Mouse (Mus musculus) C2C12 (cell line): ENCODE measurements around the gene Tanc1. TPM values are rescaled to one million over a fixed set of nuclear protein-coding genes. Genes with fewer than 3 reads are reported as not detected.

Experiments
- H3K27me3 ChIP-seq: one replicate; pipeline ENCODE4 v1.6.1; 2011; ENCODE audit not compliant: control insufficient read depth, insufficient read depth, insufficient read length
- H3K36me3 ChIP-seq: one replicate; pipeline ENCODE4 v1.6.1; 2011; ENCODE audit not compliant: control insufficient read depth, insufficient read depth
- H3K4me3 ChIP-seq: one replicate; pipeline ENCODE4 v1.5.1; 2011; ENCODE audit warnings: mild to moderate bottlenecking, control low read depth; ENCODE audit not compliant: poor library complexity, insufficient read depth, severe bottlenecking
- H3K79me2 ChIP-seq: one replicate; pipeline ENCODE4 v1.6.1; 2011; ENCODE audit not compliant: control insufficient read depth, insufficient read depth
- H3K79me3 ChIP-seq: one replicate; pipeline ENCODE4 v1.6.1; 2011; ENCODE audit warnings: low read depth, control low read depth
- H3ac ChIP-seq: one replicate; pipeline ENCODE3; 2011; ENCODE audit warnings: low read depth; ENCODE audit not compliant: control insufficient read depth, insufficient read length
- CEBPB ChIP-seq: IDR thresholded peaks from one replicate; pipeline ENCODE4 v1.6.1; 2011; ENCODE audit warnings: low read depth, mild to moderate bottlenecking, control low read depth, moderate library complexity
- CTCF ChIP-seq: IDR thresholded peaks from one replicate; pipeline ENCODE4 v1.5.1; 2011; ENCODE audit not compliant: control insufficient read depth, insufficient read depth, insufficient read length
- FOSL1 ChIP-seq: IDR thresholded peaks from one replicate; pipeline ENCODE4 v1.8.0; 2011; ENCODE audit warnings: mild to moderate bottlenecking, low read length; ENCODE audit not compliant: poor library complexity, insufficient read depth, severe bottlenecking
- MAX ChIP-seq: IDR thresholded peaks from one replicate; pipeline ENCODE4 v1.6.1; 2011; ENCODE audit warnings: mild to moderate bottlenecking, control low read depth
- MYOD1 ChIP-seq: IDR thresholded peaks from one replicate; pipeline ENCODE4 v1.6.1; 2011; ENCODE audit warnings: low read depth; ENCODE audit not compliant: control insufficient read depth, insufficient read length
- MYOG ChIP-seq: IDR thresholded peaks from one replicate; pipeline ENCODE4 v1.6.1; 2011; ENCODE audit not compliant: control insufficient read depth, insufficient read length; ENCODE audit errors: extremely low read depth
- USF1 ChIP-seq: IDR thresholded peaks from one replicate; pipeline ENCODE4 v1.6.1; 2011; ENCODE audit warnings: low read depth, mild to moderate bottlenecking, control low read depth, moderate library complexity
- polyA plus RNA-seq: library from polyadenylated mRNA; unstranded; fragments of >200 nt; fragmentation: generic; extraction: Trizol; gene quantifications from one replicate; pipeline ENCODE4 v1.2.1, GENCODE M21; 2012; ENCODE audit warnings: missing spikeins

Gene Tanc1
- polyA plus RNA-seq, 1 experiment = 24.9 TPM

- Histone ChIP-seq H3K36me3 (no peaks in the 10 kb centered on the region), H3K79me3 (no peaks in the 10 kb centered on the region), H3K79me2 (no peaks in the 10 kb centered on the region), H3K4me3 (no peak overlapping the region), H3ac (no peak overlapping the region), H3K27me3 (no peaks in the 10 kb centered on the region)
- no peak for TF ChIP-seq FOSL1
- no peak for TF ChIP-seq MYOG
- no peak for TF ChIP-seq MYOD1
- TF ChIP-seq CEBPB = no peak
- no peak for TF ChIP-seq CTCF
- TF ChIP-seq USF1 = no peak
- TF ChIP-seq MAX = no peak
Measured at GRCm38 (mm10) chr2:59598894-59599293, 12.9 kb upstream of the Tanc1 start.

DNA sequence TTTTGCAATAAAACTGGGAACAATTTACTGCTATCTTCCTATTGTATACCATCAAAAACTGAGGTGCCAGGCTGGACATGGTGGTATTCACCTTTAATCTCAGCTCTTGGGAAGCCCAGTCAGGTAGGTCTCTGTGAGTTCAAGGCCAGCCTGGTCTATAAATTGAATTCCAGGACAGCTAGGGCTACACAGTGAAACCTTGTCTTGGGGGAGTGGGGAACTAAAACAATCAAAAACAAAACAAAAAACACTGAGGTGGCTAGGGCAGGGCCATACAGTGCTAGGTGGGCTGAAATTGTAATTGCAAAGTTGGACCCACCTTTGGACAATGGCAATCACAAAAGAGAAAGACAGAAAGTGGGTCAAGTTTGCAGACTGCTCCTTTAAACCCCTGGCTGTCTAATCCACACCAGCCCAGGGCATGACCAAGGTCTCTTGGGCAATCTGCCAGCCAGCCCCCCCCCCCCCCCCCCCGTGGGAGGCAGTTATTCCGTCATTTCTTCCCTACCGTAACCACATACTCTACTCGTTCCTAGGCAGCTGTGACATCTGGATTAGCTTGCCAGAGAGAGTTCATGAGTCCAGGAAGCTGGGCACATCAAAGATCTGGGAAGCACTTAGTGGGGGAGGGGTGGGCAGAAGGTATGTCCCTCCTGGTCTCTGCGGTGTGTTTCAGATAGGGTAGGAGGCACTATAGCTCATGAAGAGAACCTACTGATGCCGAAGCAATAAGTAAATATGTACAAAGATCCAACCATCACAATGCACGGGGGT, 12.3 kb upstream of the Tanc1 start:
- Histone ChIP-seq H3K79me3 (no peaks in the 10 kb centered on the region), H3K79me2 (no peaks in the 10 kb centered on the region), H3ac (no peak overlapping the region), H3K36me3 (no peaks in the 10 kb centered on the region), H3K27me3 (no peaks in the 10 kb centered on the region), H3K4me3 (no peak overlapping the region)
- TF ChIP-seq MYOD1 = peak; percentile 21
- TF ChIP-seq MAX = no peak
- TF ChIP-seq CEBPB = no peak
- TF ChIP-seq USF1 = no peak

DNA sequence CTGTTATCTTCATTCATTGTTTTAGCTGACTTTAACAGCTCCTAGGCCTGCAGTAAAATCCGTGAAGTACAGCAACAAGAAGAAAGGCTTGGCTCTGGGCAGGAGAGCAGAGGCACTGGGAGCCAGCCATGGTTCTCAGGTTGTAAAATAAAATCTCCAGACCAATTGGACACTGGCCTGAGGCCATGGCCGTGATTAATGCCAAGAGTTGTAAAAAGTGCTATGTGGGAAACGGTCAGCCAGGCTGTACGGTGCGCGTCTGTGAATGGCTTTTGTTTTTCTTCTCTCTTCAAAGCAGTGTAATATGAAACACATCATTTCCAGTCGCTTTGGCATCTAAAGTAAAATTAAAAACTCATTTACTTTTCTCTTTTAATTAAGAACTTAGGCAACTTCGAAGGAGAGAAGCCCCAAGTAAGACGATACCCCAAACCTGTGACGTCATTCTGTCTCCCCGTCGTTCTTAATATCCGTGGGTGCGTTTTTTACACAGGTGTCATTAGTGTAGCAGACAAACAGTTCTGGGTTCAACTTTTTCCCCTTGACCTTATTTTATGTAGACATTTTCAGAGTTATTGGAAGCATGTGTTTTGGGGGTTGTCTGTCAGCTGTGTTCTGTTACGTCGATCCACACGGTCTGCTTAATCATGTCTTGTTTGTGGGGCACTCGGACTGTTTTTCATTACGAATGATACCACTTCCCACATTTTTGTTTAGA, 11.6 kb upstream of the Tanc1 start:
- H3K79me3 ChIP-seq = no peaks in the 10 kb centered on the region
- no peaks in the 10 kb centered on the region for H3K79me2 ChIP-seq
- no peaks in the 10 kb centered on the region for H3K27me3 ChIP-seq
- H3K36me3 ChIP-seq = no peaks in the 10 kb centered on the region
- H3ac ChIP-seq = no peak overlapping the region
- H3K4me3 ChIP-seq = no peak overlapping the region
- no peak for TF ChIP-seq MAX
- no peak for TF ChIP-seq CEBPB
- TF ChIP-seq MYOD1 = no peak
- TF ChIP-seq USF1 = no peak
- TF ChIP-seq MYOG = no peak
- TF ChIP-seq CTCF = no peak

DNA sequence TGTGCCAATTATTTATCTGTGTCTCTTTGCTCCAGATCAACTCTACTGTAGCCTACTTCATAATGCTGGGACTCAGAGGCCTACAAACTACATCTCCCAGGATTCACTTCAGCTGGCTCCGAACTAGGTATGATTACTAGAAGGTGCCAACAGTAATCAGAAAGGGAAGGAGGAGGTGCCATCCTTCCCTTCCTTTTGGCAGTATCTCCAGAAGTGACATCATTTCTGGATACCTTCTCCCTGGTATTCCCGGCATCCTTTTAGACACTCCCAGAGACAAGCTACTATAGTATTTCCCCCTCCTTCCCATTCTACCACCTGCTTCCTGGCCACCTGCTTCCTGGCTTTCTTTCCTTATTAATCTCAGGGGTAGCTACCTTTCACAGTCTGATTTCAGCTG, 10.9 kb upstream of the Tanc1 start:
- no peaks in the 10 kb centered on the region for H3K79me2 ChIP-seq
- no peaks in the 10 kb centered on the region for H3K27me3 ChIP-seq
- no peak for TF ChIP-seq CEBPB
- TF ChIP-seq MYOD1 = no peak
- no peak for TF ChIP-seq FOSL1
- no peak for TF ChIP-seq CTCF
- TF ChIP-seq MYOG = no peak
- TF ChIP-seq USF1 = no peak
- H3K4me3 ChIP-seq = no peak overlapping the region
- no peaks in the 10 kb centered on the region for H3K36me3 ChIP-seq
- H3ac ChIP-seq = no peak overlapping the region
- H3K79me3 ChIP-seq = no peaks in the 10 kb centered on the region

DNA sequence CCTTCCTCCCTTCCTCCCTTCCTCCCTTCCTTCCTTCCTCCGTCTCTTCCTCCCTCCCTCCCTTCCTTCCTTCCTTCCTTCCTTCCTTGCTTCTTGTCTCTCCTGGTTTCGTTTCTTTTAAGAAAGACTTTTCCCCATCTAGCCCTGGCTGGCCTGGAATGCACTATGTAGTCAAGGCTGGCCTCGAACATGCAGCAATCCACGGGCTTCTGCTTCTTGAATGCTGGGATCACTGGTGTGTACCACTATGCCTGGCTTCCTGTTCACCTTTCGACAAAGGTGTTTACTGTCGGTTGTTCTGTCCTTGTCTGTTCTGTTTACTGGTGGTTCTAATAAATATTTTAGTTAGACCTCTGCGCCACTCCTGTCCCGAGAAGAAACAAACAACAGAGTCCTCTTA, 10.4 kb upstream of the Tanc1 start:
- TF ChIP-seq CEBPB (no peak), USF1 (no peak), MYOG (no peak), CTCF (no peak), MAX (no peak), MYOD1 (no peak), FOSL1 (no peak)
- Histone ChIP-seq H3K79me3 (no peaks in the 10 kb centered on the region), H3ac (no peak overlapping the region), H3K79me2 (no peaks in the 10 kb centered on the region), H3K36me3 (no peaks in the 10 kb centered on the region), H3K27me3 (no peaks in the 10 kb centered on the region), H3K4me3 (no peak overlapping the region)
